Mouse (Mus musculus) heart, embryonic 14.5 days (tissue): Measurements from ENCODE around the gene Tulp2. TPM values are rescaled to one million over a fixed set of nuclear protein-coding genes. Genes with fewer than 3 reads are reported as not detected.

Experiments used
- ATAC-seq: fragments of 200-750 bp; cut with Nextera tagmentation; 2 replicates; pipeline ENCODE4 v1.8.0; 2017; ENCODE audit warnings: low read depth, moderate TSS enrichment; ENCODE audit not compliant: insufficient number of reproducible peaks, insufficient read depth, low FRiP score
- H3K27ac ChIP-seq, 2 experiments: fragments of 200-500 bp in 1 of 2; fragments of 300-500 bp in 1 of 2; sonication (generic) in 1 of 2; replicated peaks in 1 of 2; 2 replicates each; pipeline ENCODE4 v1.5.1; 2012 to 2014; ENCODE audit warnings: low read depth in 2 of 2, low read length in 2 of 2, control low read depth in 1 of 2, mild to moderate bottlenecking in 1 of 2, mixed read lengths in 1 of 2; ENCODE audit not compliant: control insufficient read depth in 1 of 2, insufficient read depth in 1 of 2
- H3K27me3 ChIP-seq: fragments of 300-500 bp; sonication (generic); 2 replicates; pipeline ENCODE4 v1.6.1; 2014; ENCODE audit warnings: mild to moderate bottlenecking, low read length, control low read depth; ENCODE audit not compliant: control insufficient read depth, insufficient read depth
- H3K36me3 ChIP-seq: fragments of 300-500 bp; sonication (generic); 2 replicates; pipeline ENCODE4 v1.6.1; 2014; ENCODE audit warnings: mild to moderate bottlenecking, control low read depth, low read length, mixed read lengths; ENCODE audit not compliant: control insufficient read depth, insufficient read depth
- H3K4me1 ChIP-seq, 2 experiments: fragments of 200-500 bp in 1 of 2; fragments of 300-500 bp in 1 of 2; sonication (generic) in 1 of 2; 2 replicates each; pipeline ENCODE4 v1.6.1; 2012 to 2014; ENCODE audit warnings: low read length in 2 of 2, control low read depth in 1 of 2, mixed read lengths in 1 of 2; ENCODE audit not compliant: control insufficient read depth in 2 of 2, insufficient read depth in 2 of 2
- H3K4me2 ChIP-seq: fragments of 300-500 bp; sonication (generic); 2 replicates; pipeline ENCODE4 v1.6.1; 2014; ENCODE audit warnings: mild to moderate bottlenecking, low read length
- H3K4me3 ChIP-seq, 2 experiments: fragments of 200-500 bp in 1 of 2; fragments of 300-500 bp in 1 of 2; sonication (generic) in 1 of 2; 2 replicates each; pipeline ENCODE4 v1.5.1; 2012 to 2014; ENCODE audit warnings: low read length in 2 of 2, mild to moderate bottlenecking in 2 of 2, control low read depth in 1 of 2, low read depth in 1 of 2, moderate library complexity in 1 of 2; ENCODE audit not compliant: control insufficient read depth in 1 of 2, insufficient read depth in 1 of 2
- H3K9ac ChIP-seq: fragments of 300-500 bp; sonication (generic); 2 replicates; pipeline ENCODE4 v1.6.1; 2014; ENCODE audit warnings: mild to moderate bottlenecking, low read length
- H3K9me3 ChIP-seq: fragments of 300-500 bp; sonication (generic); 2 replicates; pipeline ENCODE4 v1.6.1; 2016; ENCODE audit warnings: low read length, control low read depth; ENCODE audit not compliant: control insufficient read depth
- WGBS: fragments of 180-500 bp; shearing (Covaris S2); extraction: QIAGEN DNeasy Blood & Tissue Kit; methylation state at CpG from one replicate; pipeline ENCODE4 v1.1.7; 2014; 5-methylcytosine and 5-hydroxymethylcytosine counted together
- polyA plus RNA-seq: library from polyadenylated mRNA; unstranded; fragments of >200 nt; fragmentation: Nextera tagmentation; extraction: Ambion mirVana; gene quantifications from 2 replicates; pipeline ENCODE4 v1.2.1, GENCODE M21; 2014

Gene Tulp2
- polyA plus RNA-seq, 1 experiment from 2014 or later: 0.42 TPM

- 42% methylated on average over 12 of the region's 12 CpGs for WGBS
- no peak overlapping the region for H3K4me3 ChIP-seq
- H3K4me2 ChIP-seq: peak overlapping the region; percentile 33
- H3K27me3 ChIP-seq: no peaks in the 10 kb centered on the region
- no peaks in the 10 kb centered on the region for H3K36me3 ChIP-seq
- no peak overlapping the region; the same call in 1 of the 2 replicates for H3K9ac ChIP-seq
- peaks cover 4 to 8% of the 10 kb centered on the region in 2 experiments; a peak in 2 of 4 replicates for H3K4me1 ChIP-seq
- ATAC-seq: no peak
- no peak overlapping the region for H3K27ac ChIP-seq
- H3K9me3 ChIP-seq: no peaks in the 10 kb centered on the region
Measured at GRCm38 (mm10) chr7:45561624-45562520, 80.2 kb downstream of the Tulp2 start.

- Histone ChIP-seq H3K27me3 (no peaks in the 10 kb centered on the region), H3K4me3 (no peak overlapping the region), H3K27ac (no peak overlapping the region), H3K36me3 (no peaks in the 10 kb centered on the region), H3K4me2 (no peak overlapping the region), H3K9ac (no peak overlapping the region), H3K4me1 (peaks cover 10 to 20% of the 10 kb centered on the region in 2 experiments), H3K9me3 (no peaks in the 10 kb centered on the region)
- WGBS: 73% methylated on average over 2 of the region's 2 CpGs
- ATAC-seq: no peak
Measured at GRCm38 (mm10) chr7:45564811-45565210, 83.1 kb downstream of the Tulp2 start.

DNA sequence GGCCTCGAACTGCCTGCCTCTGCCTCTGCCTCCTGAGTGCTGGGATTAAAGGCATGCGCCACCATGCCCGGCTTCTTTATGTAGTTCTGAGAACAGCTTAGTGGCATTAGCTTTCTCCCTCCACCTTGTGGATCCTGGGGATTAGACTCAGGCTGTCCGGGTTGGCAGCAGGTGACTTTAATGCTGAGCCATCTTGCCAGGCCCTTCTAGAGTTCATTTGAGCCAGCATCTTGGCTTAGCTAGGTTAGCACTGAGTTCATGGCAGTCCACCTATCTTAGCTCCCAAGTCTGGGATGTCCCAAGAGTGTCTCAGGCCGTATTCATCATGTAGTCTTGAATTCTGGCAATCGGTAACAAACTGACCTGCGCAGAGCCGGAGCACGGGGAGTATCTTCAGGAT, 83.8 kb downstream of the Tulp2 start:
- WGBS: 90% methylated on average over 9 of the region's 9 CpGs
- Histone ChIP-seq H3K27ac (no peak overlapping the region), H3K27me3 (no peaks in the 10 kb centered on the region), H3K4me3 (no peak overlapping the region), H3K9me3 (no peaks in the 10 kb centered on the region), H3K4me2 (no peak overlapping the region), H3K4me1 (peaks cover 12 to 20% of the 10 kb centered on the region in 2 experiments), H3K9ac (no peak overlapping the region), H3K36me3 (no peaks in the 10 kb centered on the region)
- no peak for ATAC-seq

GRCm38 (mm10) chr7:45567112-45567779, 85.6 kb downstream of the Tulp2 start:
- H3K4me1 ChIP-seq: peaks cover 16 to 25% of the 10 kb centered on the region in 2 experiments
- H3K9me3 ChIP-seq: no peaks in the 10 kb centered on the region
- H3K36me3 ChIP-seq: no peaks in the 10 kb centered on the region
- no peaks in the 10 kb centered on the region for H3K27me3 ChIP-seq
- H3K27ac ChIP-seq: peak overlapping the region; percentile 66 to 84; a peak in 3 of 4 replicates
- peak overlapping the region; percentile 72 for H3K4me2 ChIP-seq
- peak overlapping the region; percentile 62 for H3K9ac ChIP-seq
- no peak for ATAC-seq
- 61% methylated on average over 8 of the region's 8 CpGs for WGBS
- peak overlapping the region in 1 of 2 experiments; percentile 41; a peak in 1 of 4 replicates for H3K4me3 ChIP-seq

- H3K27ac ChIP-seq: peak overlapping the region; percentile 66 to 84
- H3K27me3 ChIP-seq: no peaks in the 10 kb centered on the region
- no peaks in the 10 kb centered on the region for H3K9me3 ChIP-seq
- ATAC-seq: peak; percentile 94
- no peaks in the 10 kb centered on the region for H3K36me3 ChIP-seq
- peak overlapping the region; percentile 72 for H3K4me2 ChIP-seq
- H3K9ac ChIP-seq: peak overlapping the region; percentile 62
- WGBS: 1% methylated on average over 24 of the region's 24 CpGs
- H3K4me1 ChIP-seq: peaks cover 16 to 24% of the 10 kb centered on the region in 2 experiments
- H3K4me3 ChIP-seq: peak overlapping the region; percentile 41 to 48
Measured at GRCm38 (mm10) chr7:45567780-45568516, 86.3 kb downstream of the Tulp2 start.

DNA sequence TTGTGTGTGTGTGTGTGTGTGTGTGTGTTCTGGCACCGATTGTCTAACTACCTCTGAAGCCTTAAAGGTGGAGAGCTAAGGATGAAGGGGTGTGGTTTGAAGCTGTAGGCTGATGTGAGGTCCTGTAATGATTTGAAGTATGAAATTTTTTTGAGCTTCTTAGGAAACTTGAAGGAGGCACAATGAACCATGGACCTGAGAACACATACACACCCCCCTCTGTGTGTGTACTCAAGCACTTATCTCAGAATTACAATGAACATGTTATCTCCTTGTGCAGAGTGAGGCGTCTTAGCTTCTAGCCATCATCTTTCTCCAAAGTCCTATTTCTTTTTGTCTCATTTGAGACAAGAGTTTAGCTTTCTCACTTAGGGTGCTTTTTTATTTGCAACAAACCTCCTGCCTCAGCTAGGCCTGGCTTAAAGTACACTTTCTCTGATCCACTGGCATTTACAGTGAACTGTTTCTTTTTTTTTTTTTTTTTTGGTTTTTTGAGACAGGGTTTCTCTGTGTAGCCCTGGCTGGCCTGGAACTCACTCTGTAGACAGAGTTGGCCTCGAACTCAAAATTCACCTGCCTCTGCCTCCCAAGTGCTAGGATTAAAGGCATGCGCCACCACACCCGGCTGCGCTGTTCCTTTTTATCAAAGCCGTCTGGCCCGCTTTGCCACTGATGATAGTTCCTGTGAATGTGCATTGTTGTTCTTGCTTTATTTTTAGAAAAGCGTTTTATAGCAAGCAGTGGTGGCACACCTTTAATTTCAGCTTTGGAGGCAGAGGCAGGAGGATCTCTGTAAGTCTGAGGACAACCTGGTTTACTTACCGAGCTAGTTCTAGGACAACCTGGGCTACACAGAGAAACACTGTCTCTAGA, 87.2 kb downstream of the Tulp2 start:
- H3K27me3 ChIP-seq: no peaks in the 10 kb centered on the region
- peak overlapping the region; percentile 72 for H3K4me2 ChIP-seq
- ATAC-seq: no peak
- 68% methylated on average over 10 of the region's 10 CpGs for WGBS
- H3K9ac ChIP-seq: peak overlapping the region; percentile 45; the same call in 1 of the 2 replicates
- H3K4me1 ChIP-seq: peaks cover 16 to 24% of the 10 kb centered on the region in 2 experiments
- H3K36me3 ChIP-seq: no peaks in the 10 kb centered on the region
- H3K27ac ChIP-seq: peak overlapping the region; percentile 65 to 80
- H3K9me3 ChIP-seq: no peaks in the 10 kb centered on the region
- H3K4me3 ChIP-seq: peak overlapping the region; percentile 19 to 41; a peak in 3 of 4 replicates
